Mouse (Mus musculus) midbrain, embryonic 13.5 days (tissue): ENCODE measurements around the gene Agap1. TPM values are rescaled to one million over a fixed set of nuclear protein-coding genes. Genes with fewer than 3 reads are reported as not detected.

Source experiments
- ATAC-seq: fragments of 200-750 bp; cut with Nextera tagmentation; 2 replicates; pipeline ENCODE4 v1.8.0; 2017; ENCODE audit warnings: mild to moderate bottlenecking, moderate TSS enrichment, moderate library complexity
- H3K27ac ChIP-seq: fragments of 300-500 bp; sonication (generic); 2 replicates; pipeline ENCODE4 v1.5.1; 2015; ENCODE audit warnings: inconsistent platforms, mild to moderate bottlenecking, moderate library complexity
- H3K27me3 ChIP-seq: fragments of 300-500 bp; sonication (generic); 2 replicates; pipeline ENCODE4 v1.6.1; 2015; ENCODE audit warnings: mild to moderate bottlenecking, inconsistent platforms
- H3K36me3 ChIP-seq: fragments of 300-500 bp; sonication (generic); 2 replicates; pipeline ENCODE4 v1.6.1; 2015; ENCODE audit warnings: mild to moderate bottlenecking, inconsistent platforms
- H3K4me1 ChIP-seq: fragments of 300-500 bp; sonication (generic); replicated peaks from 2 replicates; pipeline ENCODE4 v1.6.1; 2015; ENCODE audit warnings: inconsistent platforms
- H3K4me2 ChIP-seq: fragments of 300-500 bp; sonication (generic); replicated peaks from 2 replicates; pipeline ENCODE4 v1.6.1; 2015; ENCODE audit warnings: moderate library complexity, mild to moderate bottlenecking, inconsistent platforms
- H3K4me3 ChIP-seq: fragments of 300-500 bp; sonication (generic); replicated peaks from 2 replicates; pipeline ENCODE4 v1.5.1; 2015; ENCODE audit warnings: mild to moderate bottlenecking, inconsistent platforms
- H3K9ac ChIP-seq: fragments of 300-500 bp; sonication (generic); replicated peaks from 2 replicates; pipeline ENCODE4 v1.6.1; 2015; ENCODE audit warnings: mild to moderate bottlenecking, inconsistent platforms
- H3K9me3 ChIP-seq: fragments of 300-500 bp; sonication (generic); 2 replicates; pipeline ENCODE4 v1.6.1; 2016; ENCODE audit warnings: mild to moderate bottlenecking, inconsistent platforms
- WGBS: fragments of 180-500 bp; shearing (Covaris S2); methylation state at CpG from one replicate; pipeline ENCODE4 v1.1.7; 2015; 5-methylcytosine and 5-hydroxymethylcytosine counted together
- polyA plus RNA-seq: library from polyadenylated mRNA; unstranded; fragments of >200 nt; fragmentation: Nextera tagmentation; extraction: Ambion mirVana; gene quantifications from 2 replicates; pipeline ENCODE4 v1.2.1, GENCODE M21; 2015

Gene Agap1
- polyA plus RNA-seq, 1 experiment from 2014 or later: 50.2 TPM

- Histone ChIP-seq H3K27me3 (no peaks in the 10 kb centered on the region), H3K27ac (no peak overlapping the region), H3K9me3 (no peaks in the 10 kb centered on the region), H3K4me2 (no peak overlapping the region), H3K9ac (no peak overlapping the region), H3K4me1 (peaks cover 53% of the 10 kb centered on the region), H3K36me3 (peaks cover 26% of the 10 kb centered on the region), H3K4me3 (no peak overlapping the region)
- 95% methylated on average over 7 of the region's 7 CpGs for WGBS
- no peak for ATAC-seq
These were observed 140.8 kb downstream of the Agap1 start for GRCm38 (mm10) chr1:89595421-89595820.

- 94% methylated on average over 2 of the region's 2 CpGs for WGBS
- H3K27me3 ChIP-seq: no peaks in the 10 kb centered on the region
- no peak overlapping the region for H3K4me2 ChIP-seq
- H3K4me1 ChIP-seq: peaks cover 61% of the 10 kb centered on the region
- no peak overlapping the region for H3K4me3 ChIP-seq
- no peak for ATAC-seq
- no peaks in the 10 kb centered on the region for H3K9me3 ChIP-seq
- H3K9ac ChIP-seq: no peak overlapping the region
- H3K36me3 ChIP-seq: peaks cover 20% of the 10 kb centered on the region
- no peak overlapping the region for H3K27ac ChIP-seq
These were observed 141.6 kb downstream of the Agap1 start for GRCm38 (mm10) chr1:89596223-89596622.

GRCm38 (mm10) chr1:89598906-89599305 is 144.3 kb downstream of the Agap1 start:
- H3K27ac ChIP-seq: no peak overlapping the region
- no peak overlapping the region for H3K4me2 ChIP-seq
- no peaks in the 10 kb centered on the region for H3K27me3 ChIP-seq
- H3K4me1 ChIP-seq: peaks cover 85% of the 10 kb centered on the region
- H3K9ac ChIP-seq: no peak overlapping the region
- no peak overlapping the region for H3K4me3 ChIP-seq
- H3K9me3 ChIP-seq: no peaks in the 10 kb centered on the region
- 87% methylated on average over 5 of the region's 5 CpGs for WGBS
- H3K36me3 ChIP-seq: peaks cover 4% of the 10 kb centered on the region; the same call in 1 of the 2 replicates
- ATAC-seq: no peak

- WGBS: 83% methylated on average over 11 of the region's 11 CpGs
- no peaks in the 10 kb centered on the region for H3K27me3 ChIP-seq
- H3K36me3 ChIP-seq: no peaks in the 10 kb centered on the region; the same call in 1 of the 2 replicates
- H3K27ac ChIP-seq: peak overlapping the region; percentile 2; the same call in 1 of the 2 replicates
- no peak for ATAC-seq
- H3K4me3 ChIP-seq: no peak overlapping the region
- H3K9ac ChIP-seq: no peak overlapping the region
- no peaks in the 10 kb centered on the region for H3K9me3 ChIP-seq
- peaks cover 76% of the 10 kb centered on the region for H3K4me1 ChIP-seq
- no peak overlapping the region for H3K4me2 ChIP-seq
These were observed 145.6 kb downstream of the Agap1 start for GRCm38 (mm10) chr1:89599983-89600741.

- WGBS: 86% methylated on average over 7 of the region's 7 CpGs
- Histone ChIP-seq H3K4me2 (no peak overlapping the region), H3K4me1 (peaks cover 76% of the 10 kb centered on the region), H3K27me3 (no peaks in the 10 kb centered on the region), H3K9ac (no peak overlapping the region), H3K4me3 (no peak overlapping the region), H3K36me3 (peaks cover 9% of the 10 kb centered on the region; the same call in 1 of the 2 replicates), H3K27ac (no peak overlapping the region), H3K9me3 (no peaks in the 10 kb centered on the region)
- no peak for ATAC-seq
These were observed 146.7 kb downstream of the Agap1 start for GRCm38 (mm10) chr1:89601349-89601748.

- H3K27ac ChIP-seq: no peak overlapping the region
These were observed 148.3 kb downstream of the Agap1 start for GRCm38 (mm10) chr1:89602879-89603278.

GRCm38 (mm10) chr1:89606612-89607011 is 152.0 kb downstream of the Agap1 start:
- H3K4me2 ChIP-seq: no peak overlapping the region
- WGBS: 36% methylated on average over 5 of the region's 5 CpGs
- H3K27ac ChIP-seq: peak overlapping the region; percentile 31; the same call in 1 of the 2 replicates
- no peaks in the 10 kb centered on the region for H3K9me3 ChIP-seq
- peak; percentile 35; the same call in 1 of the 2 replicates for ATAC-seq
- H3K4me3 ChIP-seq: no peak overlapping the region
- no peak overlapping the region for H3K9ac ChIP-seq
- H3K4me1 ChIP-seq: peaks cover 40% of the 10 kb centered on the region
- peaks cover 39% of the 10 kb centered on the region for H3K36me3 ChIP-seq
- no peaks in the 10 kb centered on the region for H3K27me3 ChIP-seq

More at GRCm38 (mm10) chr1:89602879-89603278, 148.3 kb downstream of the Agap1 start:
- H3K27me3 ChIP-seq: no peaks in the 10 kb centered on the region
- H3K9ac ChIP-seq: 0 out of 2 replicates have a peak overlapping the region, but pooled peaks have one; percentile 10
- H3K36me3 ChIP-seq: peaks cover 14% of the 10 kb centered on the region
- H3K4me2 ChIP-seq: no peak overlapping the region
- peaks cover 74% of the 10 kb centered on the region for H3K4me1 ChIP-seq
- ATAC-seq: no peak
- 52% methylated on average over 7 of the region's 7 CpGs for WGBS
- no peaks in the 10 kb centered on the region for H3K9me3 ChIP-seq
- no peak overlapping the region for H3K4me3 ChIP-seq

GRCm38 (mm10) chr1:89608766-89609165 is 154.2 kb downstream of the Agap1 start:
- no peaks in the 10 kb centered on the region for H3K27me3 ChIP-seq
- H3K27ac ChIP-seq: no peak overlapping the region
- no peak overlapping the region for H3K4me3 ChIP-seq
- 96% methylated on average over 4 of the region's 4 CpGs for WGBS
- no peaks in the 10 kb centered on the region for H3K9me3 ChIP-seq
- no peak for ATAC-seq
- H3K9ac ChIP-seq: no peak overlapping the region
- no peak overlapping the region for H3K4me2 ChIP-seq
- H3K4me1 ChIP-seq: peaks cover 19% of the 10 kb centered on the region
- H3K36me3 ChIP-seq: peaks cover 51% of the 10 kb centered on the region

GRCm38 (mm10) chr1:89609964-89610363 is 155.4 kb downstream of the Agap1 start:
- ATAC-seq: no peak
- Histone ChIP-seq H3K9ac (no peak overlapping the region), H3K4me1 (peaks cover 16% of the 10 kb centered on the region), H3K27ac (no peak overlapping the region), H3K9me3 (no peaks in the 10 kb centered on the region), H3K36me3 (peaks cover 63% of the 10 kb centered on the region), H3K4me2 (no peak overlapping the region), H3K4me3 (no peak overlapping the region), H3K27me3 (no peaks in the 10 kb centered on the region)
- WGBS: 95% methylated on average over 5 of the region's 5 CpGs

GRCm38 (mm10) chr1:89611521-89611920 is 156.9 kb downstream of the Agap1 start:
- ATAC-seq: no peak
- Histone ChIP-seq H3K27me3 (no peaks in the 10 kb centered on the region), H3K9me3 (no peaks in the 10 kb centered on the region), H3K4me3 (no peak overlapping the region), H3K4me1 (peaks cover 16% of the 10 kb centered on the region), H3K4me2 (no peak overlapping the region), H3K27ac (no peak overlapping the region), H3K36me3 (peaks cover 56% of the 10 kb centered on the region), H3K9ac (no peak overlapping the region)
- WGBS: 89% methylated on average over 6 of the region's 6 CpGs

- no peak overlapping the region for H3K4me2 ChIP-seq
- no peaks in the 10 kb centered on the region for H3K4me1 ChIP-seq
- H3K9ac ChIP-seq: no peak overlapping the region
- no peaks in the 10 kb centered on the region for H3K9me3 ChIP-seq
- H3K27ac ChIP-seq: no peak overlapping the region
- H3K36me3 ChIP-seq: peaks cover 59% of the 10 kb centered on the region
- no peak for ATAC-seq
- no peak overlapping the region for H3K4me3 ChIP-seq
- WGBS: 76% methylated on average over 5 of the region's 5 CpGs
- no peaks in the 10 kb centered on the region for H3K27me3 ChIP-seq
These were observed 158.7 kb downstream of the Agap1 start for GRCm38 (mm10) chr1:89613234-89613870.

GRCm38 (mm10) chr1:89616556-89616955 is 161.9 kb downstream of the Agap1 start:
- no peak for ATAC-seq
- Histone ChIP-seq H3K9ac (no peak overlapping the region), H3K4me3 (no peak overlapping the region), H3K9me3 (no peaks in the 10 kb centered on the region), H3K4me1 (peaks cover 10% of the 10 kb centered on the region; the same call in 1 of the 2 replicates), H3K4me2 (no peak overlapping the region), H3K27me3 (no peaks in the 10 kb centered on the region), H3K27ac (no peak overlapping the region), H3K36me3 (peaks cover 47% of the 10 kb centered on the region)
- 84% methylated on average over 6 of the region's 6 CpGs for WGBS
